Mouse (Mus musculus) CH12.LX (cell line): ENCODE data around the gene Aebp1.

Source experiments
- CTCF ChIP-seq, 2 experiments: IDR thresholded peaks in 1 of 2; conservative IDR thresholded peaks in 1 of 2; 2 replicates each; pipeline ENCODE4 v1.5.1; 2011 to 2012; ENCODE audit warnings: low read depth in 2 of 2, low read length in 2 of 2, improper control_type of control experiment in 1 of 2, inconsistent platforms in 1 of 2, mild to moderate bottlenecking in 1 of 2, moderate library complexity in 1 of 2
- EP300 ChIP-seq: IDR thresholded peaks from 2 replicates; pipeline ENCODE4 v1.6.1; 2011; ENCODE audit warnings: low read length, improper control_type of control experiment
- JUND ChIP-seq: conservative IDR thresholded peaks from 2 replicates; pipeline ENCODE4 v1.6.1; 2011; ENCODE audit warnings: low read depth, low read length, improper control_type of control experiment
- KAT2A ChIP-seq: IDR thresholded peaks from 2 replicates; pipeline ENCODE4 v1.6.1; 2012; ENCODE audit warnings: low read length, improper control_type of control experiment, inconsistent platforms; ENCODE audit not compliant: insufficient replicate concordance
- MEF2A ChIP-seq: IDR thresholded peaks from 2 replicates; pipeline ENCODE4 v1.6.1; 2014; ENCODE audit warnings: low read depth, mild to moderate bottlenecking, inconsistent platforms, low read length, improper control_type of control experiment, borderline replicate concordance
- NRF1 ChIP-seq: IDR thresholded peaks from 2 replicates; pipeline ENCODE4 v1.6.1; 2014; ENCODE audit warnings: low read depth, mild to moderate bottlenecking, inconsistent platforms, low read length, improper control_type of control experiment, moderate library complexity
- POLR2A ChIP-seq: IDR thresholded peaks from 2 replicates; pipeline ENCODE4 v1.6.1; 2011; ENCODE audit warnings: low read depth, mild to moderate bottlenecking, improper control_type of control experiment, low read length
- TCF12 ChIP-seq: IDR thresholded peaks from 2 replicates; pipeline ENCODE4 v1.6.1; 2014; ENCODE audit warnings: low read depth, mild to moderate bottlenecking, inconsistent platforms, low read length, improper control_type of control experiment
- USF1 ChIP-seq: IDR thresholded peaks from 2 replicates; pipeline ENCODE4 v1.6.1; 2014; ENCODE audit warnings: low read depth, mild to moderate bottlenecking, inconsistent platforms, low read length, improper control_type of control experiment
- ZNF384 ChIP-seq: IDR thresholded peaks from 2 replicates; pipeline ENCODE4 v1.6.1; 2012; ENCODE audit warnings: low read depth, low read length, improper control_type of control experiment, inconsistent platforms

DNA sequence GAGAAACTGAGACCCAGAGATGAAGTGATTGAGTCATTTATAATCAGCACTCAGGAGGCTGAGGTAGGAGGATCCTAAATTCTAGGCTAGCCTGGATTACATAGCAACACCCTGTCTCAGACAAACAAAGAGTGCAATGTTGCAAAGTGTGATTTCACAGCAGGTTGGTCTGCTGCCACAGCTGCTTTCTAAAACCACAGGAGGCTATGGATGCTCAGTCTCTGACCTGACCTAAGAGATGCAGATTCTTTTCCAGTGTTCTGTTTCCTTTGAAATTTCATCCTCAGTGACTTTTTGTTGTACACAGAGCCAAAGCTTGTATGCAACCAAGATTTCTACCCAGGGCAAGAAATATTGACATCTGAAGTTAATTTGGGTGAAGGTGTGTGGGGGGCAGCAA lies 6.3 kb upstream of the Aebp1 start:
- TF ChIP-seq CTCF (conservative IDR thresholded peaks at IDR 0.05 in 1 of 2, IDR thresholded peaks at IDR 0.05 in 1 of 2; ENCODE audit: low read depth in 2 of 2, low read length in 2 of 2) (no peak), MEF2A (no peak), NRF1 (no peak), EP300 (no peak), ZNF384 (no peak), TCF12 (no peak), POLR2A (no peak), KAT2A (no peak), USF1 (no peak), JUND (no peak)
